Mouse (Mus musculus) myocyte (in vitro differentiated cells): Measurements from ENCODE around the gene Dhrs3.

Source experiments
- CEBPB ChIP-seq: IDR thresholded peaks from 2 replicates; pipeline ENCODE4 v1.6.1; 2011; ENCODE audit warnings: mild to moderate bottlenecking, moderate library complexity; ENCODE audit not compliant: poor library complexity, insufficient read depth, severe bottlenecking
- E2F4 ChIP-seq: IDR thresholded peaks from one replicate; pipeline ENCODE4 v1.6.1; 2011; ENCODE audit warnings: mild to moderate bottlenecking, control low read depth, moderate library complexity; ENCODE audit not compliant: insufficient read depth
- MYOD1 ChIP-seq, 3 experiments: IDR thresholded peaks; one replicate each; pipeline ENCODE4 v1.6.1; 2011; ENCODE audit warnings: control low read depth in 2 of 3, low read depth in 2 of 3, mild to moderate bottlenecking in 2 of 3, moderate library complexity in 1 of 3; ENCODE audit not compliant: insufficient read length in 2 of 3, control insufficient read depth in 1 of 3
- MYOG ChIP-seq, 3 experiments: IDR thresholded peaks; one replicate each; pipeline ENCODE4 v1.6.1; 2011; ENCODE audit warnings: control low read depth in 2 of 3, low read depth in 2 of 3, mild to moderate bottlenecking in 2 of 3; ENCODE audit not compliant: insufficient read length in 2 of 3, control insufficient read depth in 1 of 3, insufficient read depth in 1 of 3
- POLR2A ChIP-seq: IDR thresholded peaks from one replicate; pipeline ENCODE4 v1.6.1; 2011; ENCODE audit warnings: low read depth, mild to moderate bottlenecking, control low read depth, moderate library complexity; ENCODE audit not compliant: insufficient read length
- POLR2AphosphoS2 ChIP-seq: IDR thresholded peaks from one replicate; pipeline ENCODE4 v1.6.1; 2011; ENCODE audit warnings: low read depth, control low read depth; ENCODE audit not compliant: insufficient read length
- SRF ChIP-seq: IDR thresholded peaks from one replicate; pipeline ENCODE4 v1.6.1; 2011; ENCODE audit warnings: low read depth; ENCODE audit not compliant: control insufficient read depth, insufficient read length
- TCF12 ChIP-seq: IDR thresholded peaks from one replicate; pipeline ENCODE4 v1.6.1; 2011; ENCODE audit warnings: mild to moderate bottlenecking, control low read depth; ENCODE audit not compliant: poor library complexity, insufficient read depth, severe bottlenecking
- USF1 ChIP-seq: IDR thresholded peaks from one replicate; pipeline ENCODE4 v1.6.1; 2011; ENCODE audit warnings: low read depth, mild to moderate bottlenecking, control low read depth, moderate library complexity

- TF ChIP-seq USF1 (no peak), MYOG (IDR thresholded peaks at IDR 0.05; ENCODE audit: control insufficient read depth in 1 of 3, insufficient read depth in 1 of 3, insufficient read length in 2 of 3, low read depth in 2 of 3) (no peak), POLR2A (no peak), MYOD1 (IDR thresholded peaks at IDR 0.05; ENCODE audit: control insufficient read depth in 1 of 3, insufficient read length in 2 of 3, low read depth in 2 of 3) (no peak), POLR2AphosphoS2 (no peak), E2F4 (no peak), CEBPB (no peak), TCF12 (no peak), SRF (no peak)
Observed at GRCm38 (mm10) chr4:144930366-144930765, 37.7 kb downstream of the Dhrs3 start.
